In the genomic region with DNA sequence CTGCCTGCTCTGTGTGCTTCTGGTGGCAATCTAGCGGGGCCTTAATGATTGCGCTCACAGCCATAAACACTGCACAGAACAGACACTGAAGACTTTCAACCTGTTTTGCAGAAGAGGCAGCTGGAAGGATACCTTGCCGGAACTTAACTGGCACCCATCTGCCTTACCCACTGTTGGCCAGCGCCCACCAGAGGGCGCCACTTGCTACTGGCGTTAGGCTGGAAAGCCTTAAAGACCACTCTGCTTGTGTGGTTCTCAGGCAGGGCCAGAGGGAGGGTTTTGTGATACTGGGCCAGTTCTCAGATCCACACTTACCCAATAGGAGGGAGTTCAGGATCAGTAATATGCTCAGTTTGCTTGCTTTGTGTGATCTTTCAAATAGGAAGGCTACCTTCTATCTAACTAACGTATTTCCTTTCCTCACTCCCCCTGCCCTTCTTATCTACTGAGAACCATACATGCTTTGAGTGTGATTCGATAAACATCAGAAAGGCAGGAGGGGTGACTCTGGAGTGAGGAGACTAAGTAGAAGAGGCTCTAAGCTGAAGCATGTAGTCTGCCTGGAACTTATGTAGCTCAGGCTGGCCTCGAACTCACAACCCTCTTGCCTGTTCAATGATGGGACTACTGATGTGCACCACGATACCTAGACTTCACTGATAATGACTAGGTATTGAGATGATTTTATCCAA, we compare ENCODE assay signal across 9 mouse cellular contexts.
A peak's percentile ranks its signal among the peaks of the same experiment; 100 is the strongest.
DNase-seq lines count a peak whose midpoint lies in the region; ATAC-seq and TF ChIP-seq lines count a peak whose summit lies in the region.
"Had no signal": no experiment of that assay in that cellular context is flagged by ENCODE, and none has a peak within 500 bp of the region (broad histone marks: within the 10 kb centered on the region; RNA-seq: fewer than 3 reads in every experiment).

No protein-coding gene starts in this region.

- no peak overlapping the region for H3K4me2 ChIP-seq in embryonic facial prominence, embryonic 14.5 days (ENCODE audit: low read depth, low read length)
- H3K4me2 ChIP-seq in hindbrain, embryonic 11.5 days (replicated peaks; ENCODE audit: low read depth, low read length): no peak overlapping the region
- H3K4me2 ChIP-seq: neural tube, embryonic 12.5 days had no signal

- H3K9ac ChIP-seq in embryonic facial prominence, embryonic 14.5 days (ENCODE audit: low read depth, low read length): no peak overlapping the region
- H3K9ac ChIP-seq in hindbrain, embryonic 11.5 days (ENCODE audit: low read depth, low read length): no peak overlapping the region
- H3K9ac ChIP-seq in liver, adult 2 months (ENCODE audit: low read depth, low read length): no peak overlapping the region
- H3K9ac ChIP-seq: neural tube, embryonic 12.5 days had no signal

- TF ChIP-seq CTCF in liver, adult 2 months (IDR thresholded peaks at IDR 0.05; ENCODE audit: low read depth, low read length): peak; percentile 93
- peak; percentile 76; the same call in 1 of the 2 replicates for TF ChIP-seq CTCF in olfactory bulb, adult 2 months (IDR thresholded peaks at IDR 0.05; ENCODE audit: insufficient read depth, low read depth, low read length)

- ATAC-seq in embryonic facial prominence, embryonic 14.5 days (ENCODE audit: low read depth): no peak
- peak; percentile 54; the same call in 1 of the 2 replicates for ATAC-seq in hindbrain, embryonic 11.5 days (ENCODE audit: low FRiP score)

- DNase-seq in ovary, postnatal 14 days (ENCODE audit: low spot score): peak; percentile 55
- DNase-seq in ovary, postnatal 10 days (ENCODE audit: low spot score): no peak
- peak; percentile 41 to 45 for DNase-seq in adrenal gland, postnatal 4 days (ENCODE audit: low spot score in 2 of 2)
- peak; percentile 57 for DNase-seq in embryonic facial prominence, embryonic 14.5 days (ENCODE audit: low spot score)
- peak; percentile 88 for DNase-seq in hindbrain, embryonic 11.5 days (ENCODE audit: low spot score)
- peak; percentile 26 for DNase-seq in liver, adult 2 months (ENCODE audit: extremely low read depth, low read depth, low spot score)
- DNase-seq in thymus, postnatal 36 days: peak; percentile 84 to 85

- H3K79me2 ChIP-seq in liver, adult 2 months (ENCODE audit: control insufficient read depth, insufficient read depth, low read length): no peaks in the 10 kb centered on the region

- H3K4me3 ChIP-seq in embryonic facial prominence, embryonic 14.5 days (ENCODE audit: low read depth, low read length): no peak overlapping the region
- H3K4me3 ChIP-seq in hindbrain, embryonic 11.5 days (ENCODE audit: low read depth, low read length): no peak overlapping the region
- no peak overlapping the region for H3K4me3 ChIP-seq in liver, adult 2 months (ENCODE audit: insufficient read depth, low read depth, low read length)
- no peak overlapping the region for H3K4me3 ChIP-seq in olfactory bulb, adult 2 months (ENCODE audit: insufficient read depth, low read depth, low read length)
- H3K4me3 ChIP-seq: neural tube, embryonic 12.5 days had no signal

- no peak overlapping the region for H3K27ac ChIP-seq in embryonic facial prominence, embryonic 14.5 days (replicated peaks; ENCODE audit: low read depth, low read length)
- no peak overlapping the region for H3K27ac ChIP-seq in hindbrain, embryonic 11.5 days (ENCODE audit: low read depth, low read length)
- no peak overlapping the region for H3K27ac ChIP-seq in liver, adult 2 months (replicated peaks; ENCODE audit: insufficient read depth, low read depth, low read length)
- H3K27ac ChIP-seq in olfactory bulb, adult 2 months (ENCODE audit: insufficient read depth, low read depth, low read length): no peak overlapping the region
- H3K27ac ChIP-seq: neural tube, embryonic 12.5 days had no signal

- H3K9me3 ChIP-seq in embryonic facial prominence, embryonic 14.5 days (ENCODE audit: control insufficient read depth, low read length): no peaks in the 10 kb centered on the region
- H3K9me3 ChIP-seq in hindbrain, embryonic 11.5 days (ENCODE audit: control insufficient read depth, low read length): no peaks in the 10 kb centered on the region
- H3K9me3 ChIP-seq: neural tube, embryonic 12.5 days had no signal

- no peaks in the 10 kb centered on the region for H3K36me3 ChIP-seq in embryonic facial prominence, embryonic 14.5 days (ENCODE audit: control insufficient read depth, insufficient read depth, low read length)
- no peaks in the 10 kb centered on the region for H3K36me3 ChIP-seq in hindbrain, embryonic 11.5 days (ENCODE audit: control insufficient read depth, insufficient read depth, low read length)
- no peaks in the 10 kb centered on the region for H3K36me3 ChIP-seq in liver, adult 2 months (ENCODE audit: control insufficient read depth, insufficient read depth, low read length)
- H3K36me3 ChIP-seq: neural tube, embryonic 12.5 days had no signal

- TF ChIP-seq POLR2A in liver, adult 2 months (IDR thresholded peaks at IDR 0.05; ENCODE audit: extremely low read depth, insufficient read depth, low read length): no peak
- TF ChIP-seq POLR2A in olfactory bulb, adult 2 months (IDR thresholded peaks at IDR 0.05; ENCODE audit: insufficient read depth, low read depth, low read length): no peak

- H3K27me3 ChIP-seq in embryonic facial prominence, embryonic 14.5 days (replicated peaks; ENCODE audit: control insufficient read depth, insufficient read depth, low read length): no peaks in the 10 kb centered on the region
- no peaks in the 10 kb centered on the region for H3K27me3 ChIP-seq in hindbrain, embryonic 11.5 days (ENCODE audit: control insufficient read depth, insufficient read depth, low read length)
- no peaks in the 10 kb centered on the region for H3K27me3 ChIP-seq in liver, adult 2 months (ENCODE audit: control insufficient read depth, insufficient read depth, low read length)

- no peaks in the 10 kb centered on the region for H3K4me1 ChIP-seq in embryonic facial prominence, embryonic 14.5 days (ENCODE audit: control insufficient read depth, insufficient read depth, low read length)
- H3K4me1 ChIP-seq in hindbrain, embryonic 11.5 days (replicated peaks; ENCODE audit: control insufficient read depth, insufficient read depth, low read length): no peaks in the 10 kb centered on the region
- H3K4me1 ChIP-seq in liver, adult 2 months (ENCODE audit: control insufficient read depth, insufficient read depth, low read length): peaks cover 9% of the 10 kb centered on the region
- H3K4me1 ChIP-seq in olfactory bulb, adult 2 months (ENCODE audit: control insufficient read depth, insufficient read depth, low read length): no peaks in the 10 kb centered on the region

- WGBS in embryonic facial prominence, embryonic 14.5 days: 64% methylated on average over 10 of the region's 10 CpGs
- 63% methylated on average over 10 of the region's 10 CpGs for WGBS in hindbrain, embryonic 11.5 days
- 62% methylated on average over 10 of the region's 10 CpGs for WGBS in liver, adult 2 months
- 74% methylated on average over 10 of the region's 10 CpGs for WGBS in olfactory bulb, adult 2 months
